Mouse (Mus musculus) forebrain, embryonic 15.5 days (tissue): ENCODE results near the gene Phlpp1. TPM values are rescaled to one million over a fixed set of nuclear protein-coding genes. Genes with fewer than 3 reads are reported as not detected.

Experiments
- ATAC-seq: fragments of 200-750 bp; cut with Nextera tagmentation; replicated peaks from 2 replicates; pipeline ENCODE4 v1.8.0; 2017; ENCODE audit warnings: mild to moderate bottlenecking, moderate TSS enrichment, moderate library complexity
- H3K27ac ChIP-seq: fragments of 300-500 bp; sonication (generic); replicated peaks from 2 replicates; pipeline ENCODE4 v1.5.1; 2015; ENCODE audit warnings: mild to moderate bottlenecking, inconsistent platforms
- H3K27me3 ChIP-seq: fragments of 300-500 bp; sonication (generic); 2 replicates; pipeline ENCODE4 v1.6.1; 2015; ENCODE audit warnings: inconsistent platforms
- H3K36me3 ChIP-seq: fragments of 300-500 bp; sonication (generic); 2 replicates; pipeline ENCODE4 v1.6.1; 2015; ENCODE audit warnings: mild to moderate bottlenecking, inconsistent platforms
- H3K4me1 ChIP-seq: fragments of 300-500 bp; sonication (generic); 2 replicates; pipeline ENCODE4 v1.6.1; 2015; ENCODE audit warnings: inconsistent platforms
- H3K4me2 ChIP-seq: fragments of 300-500 bp; sonication (generic); replicated peaks from 2 replicates; pipeline ENCODE4 v1.6.1; 2015; ENCODE audit warnings: mild to moderate bottlenecking, inconsistent platforms
- H3K4me3 ChIP-seq: fragments of 300-500 bp; sonication (generic); 2 replicates; pipeline ENCODE4 v1.5.1; 2015; ENCODE audit warnings: mild to moderate bottlenecking, inconsistent platforms
- H3K9ac ChIP-seq: fragments of 300-500 bp; sonication (generic); replicated peaks from 2 replicates; pipeline ENCODE4 v1.6.1; 2015; ENCODE audit warnings: mild to moderate bottlenecking, inconsistent platforms
- H3K9me3 ChIP-seq: fragments of 300-500 bp; sonication (generic); 2 replicates; pipeline ENCODE4 v1.6.1; 2016; ENCODE audit warnings: inconsistent platforms
- WGBS: fragments of 180-500 bp; shearing (Covaris S2); methylation state at CpG from one replicate; pipeline ENCODE4 v1.1.7; 2015; ENCODE audit warnings: mixed read lengths; 5-methylcytosine and 5-hydroxymethylcytosine counted together
- polyA plus RNA-seq: library from polyadenylated mRNA; unstranded; fragments of >200 nt; fragmentation: Nextera tagmentation; extraction: Ambion mirVana; gene quantifications from 2 replicates; pipeline ENCODE4 v1.2.1, GENCODE M21; 2015

Phlpp1 gene
- polyA plus RNA-seq, 1 experiment from 2014 or later: 8.2 TPM

GRCm38 (mm10) chr1:106376003-106376402, 204.5 kb downstream of the Phlpp1 start:
- Histone ChIP-seq H3K4me2 (no peak overlapping the region), H3K9ac (no peak overlapping the region), H3K36me3 (peaks cover 3% of the 10 kb centered on the region; the same call in 1 of the 2 replicates), H3K9me3 (no peaks in the 10 kb centered on the region), H3K27ac (no peak overlapping the region), H3K4me3 (no peak overlapping the region), H3K27me3 (no peaks in the 10 kb centered on the region), H3K4me1 (peaks cover 8% of the 10 kb centered on the region)
- 84% methylated on average over 3 of the region's 3 CpGs for WGBS
- ATAC-seq: no peak

- WGBS: 6% methylated on average over 1 of the region's 1 CpGs
- Histone ChIP-seq H3K4me2 (no peak overlapping the region), H3K9me3 (no peaks in the 10 kb centered on the region), H3K9ac (no peak overlapping the region), H3K4me1 (peaks cover 8% of the 10 kb centered on the region), H3K27me3 (no peaks in the 10 kb centered on the region), H3K4me3 (no peak overlapping the region), H3K27ac (peak overlapping the region; percentile 38; the same call in 1 of the 2 replicates), H3K36me3 (peaks cover 3% of the 10 kb centered on the region; the same call in 1 of the 2 replicates)
- ATAC-seq: peak; percentile 68; the same call in 1 of the 2 replicates
Observed at GRCm38 (mm10) chr1:106380465-106380864, 208.9 kb downstream of the Phlpp1 start.

GRCm38 (mm10) chr1:106386542-106386941, 215.0 kb downstream of the Phlpp1 start:
- H3K4me2 ChIP-seq: no peak overlapping the region
- no peak overlapping the region for H3K27ac ChIP-seq
- H3K9ac ChIP-seq: no peak overlapping the region
- H3K9me3 ChIP-seq: no peaks in the 10 kb centered on the region
- ATAC-seq: no peak
- 86% methylated on average over 5 of the region's 5 CpGs for WGBS
- no peak overlapping the region for H3K4me3 ChIP-seq
- no peaks in the 10 kb centered on the region for H3K36me3 ChIP-seq
- H3K27me3 ChIP-seq: no peaks in the 10 kb centered on the region
- H3K4me1 ChIP-seq: peaks cover 2% of the 10 kb centered on the region; the same call in 1 of the 2 replicates

GRCm38 (mm10) chr1:106387264-106387663, 215.7 kb downstream of the Phlpp1 start:
- Histone ChIP-seq H3K4me2 (no peak overlapping the region), H3K27ac (no peak overlapping the region), H3K4me3 (no peak overlapping the region), H3K9ac (no peak overlapping the region), H3K9me3 (no peaks in the 10 kb centered on the region), H3K27me3 (no peaks in the 10 kb centered on the region), H3K4me1 (peaks cover 2% of the 10 kb centered on the region; the same call in 1 of the 2 replicates), H3K36me3 (peaks cover 7% of the 10 kb centered on the region)
- no peak for ATAC-seq
- 90% methylated on average over 4 of the region's 4 CpGs for WGBS

GRCm38 (mm10) chr1:106389673-106390072, 218.1 kb downstream of the Phlpp1 start:
- Histone ChIP-seq H3K27ac (no peak overlapping the region), H3K4me1 (peaks cover 2% of the 10 kb centered on the region; the same call in 1 of the 2 replicates), H3K9me3 (no peaks in the 10 kb centered on the region), H3K4me2 (no peak overlapping the region), H3K9ac (no peak overlapping the region), H3K27me3 (no peaks in the 10 kb centered on the region), H3K4me3 (no peak overlapping the region), H3K36me3 (peaks cover 20% of the 10 kb centered on the region)
- WGBS: 24% methylated on average over 5 of the region's 5 CpGs
- ATAC-seq: peak; percentile 46

- H3K27ac ChIP-seq: no peak overlapping the region
- peaks cover 2% of the 10 kb centered on the region; the same call in 1 of the 2 replicates for H3K4me1 ChIP-seq
- H3K9me3 ChIP-seq: no peaks in the 10 kb centered on the region
- no peak overlapping the region for H3K4me2 ChIP-seq
- 97% methylated on average over 6 of the region's 6 CpGs for WGBS
- no peak overlapping the region for H3K9ac ChIP-seq
- no peak for ATAC-seq
- no peak overlapping the region for H3K4me3 ChIP-seq
- peaks cover 22% of the 10 kb centered on the region for H3K36me3 ChIP-seq
- H3K27me3 ChIP-seq: no peaks in the 10 kb centered on the region
Observed at GRCm38 (mm10) chr1:106393072-106393471, 221.5 kb downstream of the Phlpp1 start.

GRCm38 (mm10) chr1:106394678-106395077, 223.1 kb downstream of the Phlpp1 start:
- ATAC-seq: no peak
- no peak overlapping the region for H3K4me3 ChIP-seq
- peaks cover 22% of the 10 kb centered on the region for H3K36me3 ChIP-seq
- no peak overlapping the region for H3K4me2 ChIP-seq
- no peaks in the 10 kb centered on the region for H3K9me3 ChIP-seq
- H3K4me1 ChIP-seq: 0 out of 2 replicates have a peak, but pooled peaks cover under 1% of the 10 kb centered on the region
- no peak overlapping the region for H3K27ac ChIP-seq
- H3K27me3 ChIP-seq: no peaks in the 10 kb centered on the region
- no peak overlapping the region for H3K9ac ChIP-seq
- WGBS: 91% methylated on average over 2 of the region's 2 CpGs

GRCm38 (mm10) chr1:106395476-106395875, 223.9 kb downstream of the Phlpp1 start:
- Histone ChIP-seq H3K4me2 (no peak overlapping the region), H3K27ac (no peak overlapping the region), H3K9me3 (no peaks in the 10 kb centered on the region), H3K4me1 (no peaks in the 10 kb centered on the region), H3K9ac (no peak overlapping the region), H3K4me3 (no peak overlapping the region), H3K27me3 (no peaks in the 10 kb centered on the region), H3K36me3 (peaks cover 22% of the 10 kb centered on the region)
- ATAC-seq: peak; percentile 75
- WGBS: 4% methylated on average over 2 of the region's 2 CpGs

GRCm38 (mm10) chr1:106400900-106401634, 229.5 kb downstream of the Phlpp1 start:
- no peaks in the 10 kb centered on the region for H3K9me3 ChIP-seq
- no peaks in the 10 kb centered on the region for H3K4me1 ChIP-seq
- H3K4me2 ChIP-seq: no peak overlapping the region
- 76% methylated on average over 11 of the region's 11 CpGs for WGBS
- no peak for ATAC-seq
- H3K36me3 ChIP-seq: no peaks in the 10 kb centered on the region
- H3K4me3 ChIP-seq: no peak overlapping the region
- no peak overlapping the region for H3K27ac ChIP-seq
- H3K9ac ChIP-seq: no peak overlapping the region
- H3K27me3 ChIP-seq: no peaks in the 10 kb centered on the region

GRCm38 (mm10) chr1:106403011-106403501, 231.5 kb downstream of the Phlpp1 start:
- no peaks in the 10 kb centered on the region for H3K9me3 ChIP-seq
- H3K9ac ChIP-seq: no peak overlapping the region
- no peak overlapping the region for H3K27ac ChIP-seq
- ATAC-seq: peak; percentile 41; the same call in 1 of the 2 replicates
- peaks cover 5% of the 10 kb centered on the region; the same call in 1 of the 2 replicates for H3K4me1 ChIP-seq
- no peak overlapping the region for H3K4me3 ChIP-seq
- 33% methylated on average over 6 of the region's 6 CpGs for WGBS
- H3K27me3 ChIP-seq: no peaks in the 10 kb centered on the region
- H3K36me3 ChIP-seq: no peaks in the 10 kb centered on the region
- H3K4me2 ChIP-seq: no peak overlapping the region

- no peak overlapping the region for H3K4me2 ChIP-seq
- peaks cover 5% of the 10 kb centered on the region; the same call in 1 of the 2 replicates for H3K4me1 ChIP-seq
- H3K27me3 ChIP-seq: no peaks in the 10 kb centered on the region
- H3K27ac ChIP-seq: no peak overlapping the region
- WGBS: 48% methylated on average over 1 of the region's 1 CpGs
- no peak overlapping the region for H3K9ac ChIP-seq
- ATAC-seq: peak; percentile 81
- H3K36me3 ChIP-seq: no peaks in the 10 kb centered on the region
- H3K4me3 ChIP-seq: no peak overlapping the region
- no peaks in the 10 kb centered on the region for H3K9me3 ChIP-seq
Observed at GRCm38 (mm10) chr1:106406852-106407251, 235.3 kb downstream of the Phlpp1 start.

- H3K4me2 ChIP-seq: no peak overlapping the region
- H3K9ac ChIP-seq: no peak overlapping the region
- H3K9me3 ChIP-seq: no peaks in the 10 kb centered on the region
- H3K4me3 ChIP-seq: no peak overlapping the region
- H3K36me3 ChIP-seq: no peaks in the 10 kb centered on the region
- 83% methylated on average over 7 of the region's 7 CpGs for WGBS
- peaks cover 5% of the 10 kb centered on the region; the same call in 1 of the 2 replicates for H3K4me1 ChIP-seq
- H3K27ac ChIP-seq: no peak overlapping the region
- H3K27me3 ChIP-seq: no peaks in the 10 kb centered on the region
- ATAC-seq: no peak
Observed at GRCm38 (mm10) chr1:106407963-106408440, 236.4 kb downstream of the Phlpp1 start.
